Mouse (Mus musculus) heart, adult 2 months (tissue): ENCODE measurements at regions not wholly inside any gene's neighbourhood (a gene's known extent, or its start where the extent isn't known, plus 50 kb on each side); places are given as distances from the start of the nearest gene placed in this dataset.

ENCODE experiments used
- CTCF ChIP-seq: fragments of 200-600 bp; IDR thresholded peaks from 2 replicates; pipeline ENCODE4 v1.8.1; 2022; ENCODE audit warnings: antibody characterized with exemption, mild to moderate bottlenecking, moderate library complexity
- EP300 ChIP-seq: fragments of 200-500 bp; IDR thresholded peaks from 2 replicates; pipeline ENCODE4 v1.6.1; 2011; ENCODE audit warnings: low read depth, low read length, control low read depth; ENCODE audit not compliant: insufficient read depth
- POLR2A ChIP-seq: fragments of 200-500 bp; IDR thresholded peaks from 2 replicates; pipeline ENCODE4 v1.6.1; 2011; ENCODE audit warnings: mild to moderate bottlenecking, low read depth, low read length, control low read depth; ENCODE audit not compliant: insufficient read depth

DNA sequence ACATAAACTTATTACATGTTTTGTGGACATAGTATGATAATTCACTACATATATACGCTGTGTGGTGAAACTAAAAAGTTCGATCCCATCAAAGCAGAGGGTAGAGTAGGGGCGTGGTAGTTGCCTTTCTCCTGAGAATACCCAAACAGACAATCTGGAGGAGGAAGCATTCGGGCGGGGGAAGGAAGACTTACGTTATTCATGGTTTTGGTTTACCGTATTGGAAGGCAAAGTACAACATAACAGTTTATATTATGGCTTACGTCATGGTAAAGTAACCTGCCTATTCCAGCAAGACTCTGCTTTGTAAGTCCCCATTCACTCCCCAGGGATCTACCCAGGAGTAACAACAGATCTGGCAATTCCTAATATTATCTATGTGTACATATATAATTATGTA, 76.9 kb upstream of the Cpeb4 start:
- no peak for TF ChIP-seq CTCF
- no peak for TF ChIP-seq EP300
- no peak for TF ChIP-seq POLR2A
